Mouse (Mus musculus) embryonic fibroblast, embryonic 13.5 days (primary cell): Measurements from ENCODE around the gene Nat8f5.
"Not testable (repeated sequence)": the region's sequence is repeated elsewhere in the genome, so short reads cannot be mapped to it uniquely, and the experiment has no call there.

Source experiments
- CTCF ChIP-seq: IDR thresholded peaks from 2 replicates; pipeline ENCODE4 v1.5.1; 2011; ENCODE audit warnings: mild to moderate bottlenecking, control low read depth, low read length, moderate library complexity, borderline replicate concordance; ENCODE audit not compliant: insufficient read depth
- POLR2A ChIP-seq: IDR thresholded peaks from 2 replicates; pipeline ENCODE4 v1.6.1; 2011; ENCODE audit warnings: low read depth, mild to moderate bottlenecking, control low read depth, low read length, moderate library complexity

DNA sequence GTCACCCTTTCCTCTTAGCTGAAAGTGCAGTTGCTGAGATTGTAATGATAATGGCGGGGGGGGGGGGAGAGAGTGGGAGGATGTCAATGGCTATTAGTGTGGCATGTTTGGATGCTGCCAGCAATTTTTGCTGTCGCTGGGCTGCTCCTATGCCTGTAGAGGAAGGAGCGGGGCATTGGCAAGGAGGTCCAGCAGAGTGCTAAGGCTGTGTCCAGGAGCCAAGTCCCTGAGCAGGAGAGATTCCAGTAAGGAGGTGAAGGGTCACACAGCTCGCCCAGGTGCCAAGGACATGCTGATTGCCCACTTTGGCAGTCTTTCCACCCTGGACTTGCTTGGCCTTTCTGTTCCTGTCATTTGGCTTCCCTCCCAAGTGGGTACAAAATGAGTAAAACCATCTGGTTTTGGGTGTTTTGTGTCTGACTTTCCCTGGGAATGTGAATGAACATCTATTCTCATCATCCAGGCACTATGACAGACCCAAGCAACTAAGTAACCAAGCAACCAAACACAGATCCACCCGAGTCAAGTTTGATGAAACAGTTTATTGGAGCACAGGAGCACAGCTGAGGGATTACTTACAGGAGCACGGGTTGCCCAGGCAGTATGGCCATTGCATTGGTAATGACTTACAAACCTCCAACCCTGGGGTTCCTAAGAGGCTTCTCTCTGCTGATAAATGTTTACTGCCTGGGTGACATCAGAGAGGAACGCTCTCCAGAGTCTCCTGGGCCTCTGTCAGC, 44.3 kb upstream of the Nat8f5 start:
- TF ChIP-seq POLR2A, CTCF: not testable (repeated sequence)
